In the genomic region with DNA sequence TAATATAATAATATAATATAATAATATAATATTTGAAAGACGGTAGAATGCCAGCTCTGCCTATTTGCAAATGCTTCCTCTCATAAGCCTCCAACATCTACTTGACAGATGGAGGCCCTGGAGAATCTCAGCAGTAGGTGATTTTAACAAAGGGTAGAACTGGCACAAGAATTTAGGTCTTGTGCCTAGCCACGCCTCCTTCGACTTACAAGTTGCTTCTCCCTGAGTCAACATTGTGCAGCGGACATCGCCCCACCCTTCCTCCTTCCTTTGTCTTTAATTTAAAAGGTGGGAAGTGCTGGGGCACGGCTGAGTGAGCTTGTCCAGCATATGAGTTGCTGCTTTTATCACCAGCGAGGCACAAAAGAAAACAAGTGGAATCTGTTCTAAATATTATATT, we compare ENCODE assay signal across 11 mouse cellular contexts. TPM values are rescaled to one million over a fixed set of nuclear protein-coding genes. Genes with fewer than 3 reads are reported as not detected.
DNase-seq lines count a peak whose midpoint lies in the region.
"Had no signal": no experiment of that assay in that cellular context is flagged by ENCODE, and none has a peak within 500 bp of the region (broad histone marks: within the 10 kb centered on the region; RNA-seq: fewer than 3 reads in every experiment).

No protein-coding gene starts in this region.

- H3K36me3 ChIP-seq in midbrain, embryonic 10.5 days: no peaks in the 10 kb centered on the region
- H3K36me3 ChIP-seq: limb, embryonic 15.5 days had no signal

- WGBS in midbrain, embryonic 10.5 days: 75% methylated on average over 7 of the region's 7 CpGs

- H3K27me3 ChIP-seq in midbrain, embryonic 10.5 days (ENCODE audit: low read depth, poor library complexity, severe bottlenecking): no peaks in the 10 kb centered on the region
- H3K27me3 ChIP-seq: heart, embryonic 13.5 days; limb, embryonic 15.5 days had no signal

- no peaks in the 10 kb centered on the region for H3K4me1 ChIP-seq in midbrain, embryonic 10.5 days
- H3K4me1 ChIP-seq: limb, embryonic 15.5 days had no signal

- H3K9me3 ChIP-seq in midbrain, embryonic 10.5 days (replicated peaks): no peaks in the 10 kb centered on the region
- H3K9me3 ChIP-seq: heart, embryonic 13.5 days; limb, embryonic 15.5 days had no signal

- intact Hi-C loops in left cerebral cortex, postnatal 36 days (cut with DNase I): no loop called here

- no peak overlapping the region for H3K27ac ChIP-seq in midbrain, embryonic 10.5 days (replicated peaks)
- H3K27ac ChIP-seq: heart, embryonic 13.5 days; limb, embryonic 15.5 days had no signal

- peak; percentile 10 for DNase-seq in gastrocnemius, postnatal 25 days
- DNase-seq in gastrocnemius, postnatal 4 days (ENCODE audit: low spot score in 2 of 2): no peak
- peak; percentile 31 for DNase-seq in Muller cell, postnatal 12 days (ENCODE audit: inconsistent ontology term)
- peak; percentile 53 for DNase-seq in cerebellum, adult 9-11 months
- DNase-seq in kidney, postnatal 4 days: peak; percentile 31 to 56
- DNase-seq in right cerebral cortex, postnatal 36 days (ENCODE audit: low spot score in 2 of 2): no peak
- no peak for DNase-seq in midbrain, embryonic 10.5 days (ENCODE audit: low spot score)
- no peak for DNase-seq in left cerebral cortex, postnatal 36 days (ENCODE audit: low spot score in 2 of 2)
- DNase-seq: thymus, adult 18-20 months had no signal

- no peak overlapping the region for H3K4me3 ChIP-seq in midbrain, embryonic 10.5 days
- H3K4me3 ChIP-seq: heart, embryonic 13.5 days; limb, embryonic 15.5 days had no signal

RNA-seq across cellular contexts. Expression of gene Ifit1, which starts 32.8 kb away (rescaled TPM):
- under 1 TPM; 0.43 to 0.54 TPM for total RNA-seq in gastrocnemius, postnatal 25 days (2021)
- under 1 TPM; 0.13 to 0.42 TPM for total RNA-seq in gastrocnemius, postnatal 4 days (2021)
- polyA plus RNA-seq in midbrain, embryonic 10.5 days (2016; fragmentation: Nextera tagmentation; extraction: Ambion mirVana): 0.22 TPM in 1 of 2 replicates, not detected in the other
- total RNA-seq in left cerebral cortex, postnatal 36 days (2021): 1 to 10 TPM in 1 of 2 experiments, under 1 TPM in 1; 0.72 to 1.3 TPM

RNA-seq across cellular contexts. Expression of gene Ifit1bl2, which starts 32.9 kb away (rescaled TPM):
- not detected for total RNA-seq in gastrocnemius, postnatal 25 days (2021)
- under 1 TPM in 1 of 2 experiments, not detected in 1; 0.10 TPM for total RNA-seq in gastrocnemius, postnatal 4 days (2021)
- polyA plus RNA-seq in midbrain, embryonic 10.5 days (2016; fragmentation: Nextera tagmentation; extraction: Ambion mirVana): 0.04 and 0.09 TPM in 2 replicates
- under 1 TPM; 0.27 to 0.43 TPM for total RNA-seq in left cerebral cortex, postnatal 36 days (2021)

Comparison
In these comparisons a context has a peak if more than half of its experiments do, and no peak if none do; other contexts are left out.
1. DNase-seq: peak in gastrocnemius, postnatal 25 days (single experiment), Muller cell, postnatal 12 days (single experiment), cerebellum, adult 9-11 months (single experiment) and kidney, postnatal 4 days (2 of 2); none in gastrocnemius, postnatal 4 days (0 of 2), right cerebral cortex, postnatal 36 days (0 of 2), midbrain, embryonic 10.5 days (single experiment) and left cerebral cortex, postnatal 36 days (0 of 2).